Mouse (Mus musculus) Patski (cell line): Measurements from ENCODE around the gene Rpf1. TPM values are rescaled to one million over a fixed set of nuclear protein-coding genes. Genes with fewer than 3 reads are reported as not detected.

Experiments used
- ATAC-seq: fragments of 100-300 bp; one replicate; pipeline ENCODE4 v1.8.0; 2021
- CTCF ChIA-PET: fragments of 350-600 bp; sonication (Branson Sonifier 250); formaldehyde crosslinking; loops from one replicate; lab custom pipeline; 2022; ENCODE audit warnings: inconsistent platforms; lab: Charles Lee
- POLR2A ChIA-PET: fragments of 350-600 bp; sonication (Branson Sonifier 250); formaldehyde crosslinking; loops from one replicate; lab custom pipeline; 2022; ENCODE audit warnings: antibody characterized with exemption, inconsistent platforms; lab: Charles Lee
- DNase-seq: peaks from one replicate; pipeline ENCODE4 v3.0.0-alpha.2; 2011; ENCODE audit warnings: low read depth, low spot score
- H3K27me3 ChIP-seq: fragments of 371-371 bp; one replicate; pipeline ENCODE4 v1.5.1; 2021
- CTCF ChIP-seq: fragments of 100-300 bp; IDR thresholded peaks from one replicate; pipeline ENCODE4 v1.5.1; 2021
- in situ Hi-C: fragments of 300-500 bp; cut with MboI; formaldehyde crosslinking; loops from 3 replicates; pipeline ENCODE4 v1.11.1; 2018; ENCODE audit warnings: low pct_unique_long_range_greater_than_20kb, mixed read lengths
- polyA plus RNA-seq: library from polyadenylated mRNA; unstranded; gene quantifications from one replicate; pipeline ENCODE4 v1.2.3, GENCODE M21; 2021

The Rpf1 gene
- polyA plus RNA-seq, 1 experiment from 2014 or later = 78.9 TPM

DNA sequence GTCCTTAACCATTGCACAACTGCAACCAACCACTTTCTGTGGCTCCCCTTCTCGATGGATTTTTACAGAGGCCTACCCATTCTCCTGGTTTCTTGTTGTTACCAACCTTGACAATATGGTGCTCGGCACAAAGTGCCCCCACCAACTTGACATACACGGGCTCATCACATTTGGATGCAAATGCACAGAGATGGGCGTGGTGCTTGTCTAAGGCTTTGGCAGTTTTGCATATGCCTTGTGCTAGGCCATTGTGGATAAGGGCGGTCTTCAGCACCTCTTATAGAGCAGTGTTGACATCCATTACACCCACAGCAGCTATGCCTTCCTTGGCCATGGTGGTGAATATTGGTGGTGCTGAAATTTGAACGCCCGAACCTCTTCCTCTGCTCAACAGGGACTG lies 41.7 kb upstream of the Rpf1 start:
- ChIA-PET CTCF (interaction anchor here (0.8 to 4.4 kb wide), 8 partner anchors 13 to 352 kb away, joined by 3 to 30 read pairs (median 4); no protein-coding TSS in a partner anchor), POLR2A (no interaction called here)
- in situ Hi-C loops = loop anchor here (5.0 to 25.0 kb wide), 3 partner anchors 174 to 378 kb away; no protein-coding TSS in a partner anchor
- ATAC-seq (no peak), DNase-seq (no peak)
- no peak for TF ChIP-seq CTCF
- no peaks in the 10 kb centered on the region for H3K27me3 ChIP-seq

DNA sequence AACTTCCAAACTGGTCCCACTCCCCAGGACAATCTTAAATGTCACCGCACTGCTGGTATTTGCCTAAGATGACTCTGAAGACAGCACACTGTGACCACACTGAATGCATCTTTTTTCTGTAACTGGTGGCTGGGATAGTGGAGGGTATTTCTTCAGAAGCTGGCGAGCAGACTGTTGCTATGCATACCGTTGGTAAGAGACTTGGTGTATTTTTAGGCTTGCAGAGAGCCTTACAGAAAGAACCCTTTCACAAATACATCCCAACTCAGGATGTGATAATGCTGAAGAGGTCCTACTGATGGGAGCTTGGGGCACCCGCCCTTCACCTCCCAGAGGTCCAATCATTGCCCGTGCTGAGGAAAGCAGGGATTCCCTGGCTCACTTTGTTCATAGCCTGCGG lies 36.3 kb upstream of the Rpf1 start:
- ChIA-PET POLR2A (no interaction called here), CTCF (interaction anchor here (1.6 kb wide), 1 partner anchor 15 kb away, joined by 8 read pairs; no protein-coding TSS in a partner anchor)
- no peak for ATAC-seq
- no peak for DNase-seq
- H3K27me3 ChIP-seq = no peaks in the 10 kb centered on the region
- no peak for TF ChIP-seq CTCF
- in situ Hi-C loops = loop anchor here (25.0 kb wide), 1 partner anchor 180 kb away; no protein-coding TSS in a partner anchor

DNA sequence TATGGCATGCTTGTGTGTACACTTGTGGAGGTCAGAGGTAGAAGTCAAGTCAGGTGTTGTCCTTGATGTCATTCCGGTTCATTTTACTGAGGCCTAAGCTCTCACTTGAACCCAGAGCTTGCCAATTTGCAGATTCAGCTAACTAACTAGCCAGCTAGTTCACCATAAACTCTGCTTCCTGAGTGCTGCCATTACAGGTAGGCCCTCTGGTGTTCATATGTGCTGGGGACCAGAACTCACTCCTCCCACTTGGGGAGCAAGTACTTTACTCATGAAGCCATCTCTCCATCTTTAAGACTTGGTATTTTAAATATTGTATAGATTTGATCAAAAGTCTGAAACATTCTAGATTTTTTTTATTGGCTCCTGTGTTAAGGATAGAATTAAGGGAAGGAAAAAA lies 35.3 kb upstream of the Rpf1 start:
- CTCF ChIA-PET = no interaction called here
- in situ Hi-C loops = loop anchor here (25.0 kb wide), 1 partner anchor 181 kb away; no protein-coding TSS in a partner anchor
- DNase-seq (no peak), ATAC-seq (no peak)
- TF ChIP-seq CTCF = peak; percentile 17
- no peaks in the 10 kb centered on the region for H3K27me3 ChIP-seq
- POLR2A ChIA-PET = no interaction called here

DNA sequence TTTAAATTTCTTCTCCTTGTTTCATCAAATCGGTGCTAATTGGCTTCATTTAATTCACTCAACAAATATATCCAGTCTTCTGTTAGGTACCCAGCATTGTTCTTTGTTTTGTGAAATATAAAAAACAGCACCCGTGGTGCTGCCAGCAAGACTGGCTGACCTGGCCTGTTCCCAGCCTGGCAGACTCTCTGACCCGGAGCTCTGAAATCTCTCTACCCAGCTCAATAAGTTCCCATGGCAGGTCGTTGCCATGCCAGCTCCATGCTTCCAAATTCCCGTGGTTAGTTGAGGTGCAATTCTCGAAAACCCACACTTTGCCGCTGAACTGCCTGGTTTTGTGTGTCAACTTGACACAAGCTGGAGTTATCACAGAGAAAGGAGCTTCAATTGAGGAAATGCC lies 33.6 kb upstream of the Rpf1 start:
- ATAC-seq = no peak
- in situ Hi-C loops = loop anchor here (25.0 kb wide), 1 partner anchor 182 kb away; no protein-coding TSS in a partner anchor
- POLR2A ChIA-PET = interaction anchor here (0.7 kb wide), 1 partner anchor 13 kb away, joined by 4 read pairs; no protein-coding TSS in a partner anchor
- DNase-seq = no peak
- TF ChIP-seq CTCF = no peak
- CTCF ChIA-PET = interaction anchor here (1.3 kb wide), 1 partner anchor 31 kb away, joined by 5 read pairs; no protein-coding TSS in a partner anchor
- no peaks in the 10 kb centered on the region for H3K27me3 ChIP-seq

DNA sequence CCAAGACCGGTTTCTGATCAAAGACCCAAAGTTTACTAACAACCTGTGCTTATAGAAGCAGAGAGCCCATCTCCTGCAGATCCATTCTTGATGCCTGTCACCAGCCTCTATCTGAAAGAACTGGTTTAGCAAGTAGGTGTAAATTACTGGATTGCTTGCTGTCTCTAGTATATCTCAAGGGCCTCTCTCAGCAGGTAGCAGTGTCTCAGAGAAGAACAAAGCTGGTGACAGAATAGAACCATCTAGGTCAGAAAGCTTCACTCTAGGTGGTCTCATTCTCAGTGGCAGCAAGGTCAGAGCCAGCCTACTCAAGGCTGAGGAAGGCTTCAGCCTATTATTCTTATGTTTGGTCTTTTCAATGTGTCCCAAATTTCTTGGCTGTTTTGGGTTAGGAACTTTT lies 22.4 kb upstream of the Rpf1 start:
- DNase-seq (no peak), ATAC-seq (no peak)
- in situ Hi-C loops = no loop called here
- ChIA-PET POLR2A (no interaction called here), CTCF (interaction anchor here (1.1 to 2.4 kb wide), 3 partner anchors 11 to 15 kb away, joined by 4 to 8 read pairs (median 6); no protein-coding TSS in a partner anchor)
- H3K27me3 ChIP-seq = no peaks in the 10 kb centered on the region
- no peak for TF ChIP-seq CTCF

DNA sequence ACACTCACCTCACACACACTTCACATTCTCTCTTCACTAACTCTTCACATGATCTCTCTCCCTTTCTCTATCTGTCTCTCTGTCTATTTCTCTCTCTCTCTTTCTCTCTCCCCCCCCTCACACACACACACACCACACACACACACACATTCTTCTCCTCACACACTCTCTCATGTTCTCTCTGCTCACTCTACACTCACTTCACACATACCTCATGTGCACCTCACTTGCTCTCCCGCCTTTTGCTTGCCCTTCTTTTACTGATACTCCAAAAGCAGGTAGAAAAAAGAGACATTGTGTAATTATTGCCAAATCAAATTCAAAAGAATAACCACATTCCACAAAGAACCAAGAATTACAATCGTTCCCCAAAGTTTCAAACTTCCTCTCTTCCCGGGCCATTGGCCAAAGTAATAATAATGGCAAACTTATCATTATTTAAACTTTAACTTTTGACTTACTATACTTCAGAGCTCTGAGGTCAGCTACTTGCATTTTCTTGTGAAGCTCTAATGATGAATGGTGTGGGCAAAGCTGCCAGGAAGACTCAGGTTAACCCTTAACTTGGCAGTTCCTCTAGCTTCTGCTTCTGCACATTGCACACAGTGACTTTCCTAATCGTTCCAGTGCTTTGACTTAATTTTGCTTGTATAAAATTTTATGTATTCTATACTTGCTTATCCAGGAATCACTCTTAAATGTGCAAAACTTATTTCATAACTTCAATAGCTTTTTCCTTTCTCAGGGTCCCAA lies 19.5 kb upstream of the Rpf1 start:
- in situ Hi-C loops = no loop called here
- ChIA-PET POLR2A (interaction anchor here (0.6 kb wide), 1 partner anchor 891 kb away, joined by 4 read pairs; the partner anchor contains the start of gene Ccn1), CTCF (interaction anchor here (0.7 to 2.4 kb wide), 8 partner anchors 10 to 374 kb away, joined by 3 to 8 read pairs (median 3); no protein-coding TSS in a partner anchor)
- no peaks in the 10 kb centered on the region for H3K27me3 ChIP-seq
- DNase-seq (peak; percentile 65), ATAC-seq (peak; percentile 90)
- TF ChIP-seq CTCF = no peak

DNA sequence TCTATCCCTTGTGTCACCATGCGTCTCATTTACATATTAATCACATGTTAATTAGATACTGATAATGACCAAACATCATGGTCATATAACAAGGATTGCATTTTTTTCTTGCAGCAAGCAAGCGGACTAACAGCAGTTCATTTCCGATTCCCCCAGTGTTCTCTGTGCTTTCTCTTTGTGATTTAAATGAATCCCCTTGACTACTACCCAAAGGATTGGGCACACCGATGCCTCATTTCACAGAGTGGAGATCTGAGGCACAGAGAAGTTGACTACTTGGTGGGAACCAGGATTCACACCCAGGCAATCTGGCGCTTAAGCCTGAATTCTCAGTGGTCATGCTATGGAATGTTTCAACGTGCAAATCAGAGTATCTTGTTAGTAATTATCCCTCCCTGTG lies 13.8 kb upstream of the Rpf1 start:
- in situ Hi-C loops = no loop called here
- DNase-seq (no peak), ATAC-seq (no peak)
- ChIA-PET CTCF (interaction anchor here (0.6 to 2.2 kb wide), 3 partner anchors 10 to 148 kb away, joined by 3 to 5 read pairs (median 4); no protein-coding TSS in a partner anchor), POLR2A (no interaction called here)
- H3K27me3 ChIP-seq = no peaks in the 10 kb centered on the region
- TF ChIP-seq CTCF = no peak

DNA sequence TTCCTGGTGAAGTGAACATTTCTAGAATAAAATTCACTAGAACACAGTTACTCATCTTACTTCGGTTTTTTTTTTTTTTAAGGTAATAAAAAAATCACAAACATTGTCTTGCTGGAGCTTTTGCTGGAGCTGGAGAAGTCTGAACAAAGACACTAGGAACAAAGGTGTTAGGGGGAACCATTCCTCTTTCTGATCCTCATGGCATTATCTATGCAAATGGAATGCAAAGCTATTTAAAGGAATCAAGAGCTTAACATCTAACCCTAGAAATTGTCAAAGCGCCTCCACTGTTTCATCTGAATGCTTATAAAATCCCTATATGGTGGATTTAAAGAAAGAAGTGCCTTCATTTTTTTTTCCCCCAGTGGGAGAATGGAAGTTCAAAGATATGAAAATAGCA lies 7.1 kb upstream of the Rpf1 start:
- DNase-seq = no peak
- ChIA-PET CTCF (interaction anchor here (1.2 to 1.4 kb wide), 2 partner anchors 44 to 94 kb away, joined by 3 read pairs; no protein-coding TSS in a partner anchor), POLR2A (interaction anchor here (0.7 kb wide), 1 partner anchor 299 kb away, joined by 5 read pairs; no protein-coding TSS in a partner anchor)
- no peaks in the 10 kb centered on the region for H3K27me3 ChIP-seq
- in situ Hi-C loops = no loop called here
- ATAC-seq = no peak
- no peak for TF ChIP-seq CTCF

DNA sequence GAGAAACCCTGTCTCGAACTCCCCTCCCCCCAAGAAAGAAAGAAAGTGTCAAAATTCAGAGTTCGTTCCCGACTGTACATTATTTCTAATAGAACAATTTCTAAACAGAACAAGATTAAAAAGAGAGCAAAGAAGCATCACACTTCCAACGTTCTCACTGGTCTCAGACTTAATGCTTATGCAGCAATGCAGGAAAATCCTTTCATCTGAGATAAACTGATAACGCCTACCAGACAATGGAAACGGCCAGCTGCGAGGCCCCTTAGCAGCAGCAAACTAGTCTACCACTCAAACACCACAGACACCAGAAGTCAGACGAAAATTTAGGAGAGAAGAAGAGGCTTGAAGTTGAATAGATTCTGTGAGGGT lies 407 bp upstream of the Rpf1 start:
- DNase-seq (no peak), ATAC-seq (no peak)
- CTCF ChIA-PET = interaction anchor here (1.7 kb wide), 1 partner anchor 46 kb away, joined by 4 read pairs; no protein-coding TSS in a partner anchor
- no peaks in the 10 kb centered on the region for H3K27me3 ChIP-seq
- in situ Hi-C loops = no loop called here
- no peak for TF ChIP-seq CTCF
- POLR2A ChIA-PET = interaction anchor here (1.3 to 1.9 kb wide), 2 partner anchors 9 to 21 kb away, joined by 3 to 10 read pairs; partner anchors contain the start of genes Gng5 and Spata1

DNA sequence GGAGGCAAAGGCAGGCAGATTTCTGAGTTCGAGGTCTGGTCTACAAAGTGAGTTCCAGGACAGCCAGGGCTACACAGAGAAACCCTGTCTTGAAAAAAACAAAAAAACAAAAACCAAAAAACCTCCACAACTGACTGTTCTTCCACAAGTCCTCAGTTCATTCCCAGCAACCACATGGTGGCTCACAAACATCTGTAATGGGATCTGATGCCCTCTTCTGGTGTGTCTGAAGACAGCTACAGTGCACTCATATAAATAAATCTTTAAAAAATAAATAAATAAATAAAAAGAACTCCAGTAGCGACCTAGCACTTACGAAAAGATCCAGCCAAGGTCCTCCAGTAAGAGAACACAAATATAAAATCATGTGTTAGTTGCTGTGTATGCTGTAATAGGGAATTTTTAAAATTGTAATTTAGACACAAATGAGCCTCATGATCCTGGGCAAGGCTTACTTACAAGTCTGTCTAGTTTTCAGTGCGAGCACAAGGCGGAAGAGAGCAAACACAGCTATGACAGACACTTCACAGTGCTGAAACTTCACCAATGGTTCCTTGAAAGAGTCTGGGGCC lies 917 bp downstream of the Rpf1 start:
- POLR2A ChIA-PET = interaction anchor here (1.9 kb wide), 1 partner anchor 20 kb away, joined by 10 read pairs; the partner anchor contains the start of genes Gng5 and Spata1
- ATAC-seq (peak; percentile 5), DNase-seq (no peak)
- in situ Hi-C loops = no loop called here
- H3K27me3 ChIP-seq = no peaks in the 10 kb centered on the region
- CTCF ChIA-PET = interaction anchor here (1.2 to 2.3 kb wide), 4 partner anchors 20 to 263 kb away, joined by 3 to 7 read pairs (median 4); no protein-coding TSS in a partner anchor
- TF ChIP-seq CTCF = peak; percentile 71
